Mouse (Mus musculus) liver, embryonic 14.5 days (tissue): Measurements from ENCODE around the gene Pih1d1. TPM values are rescaled to one million over a fixed set of nuclear protein-coding genes. Genes with fewer than 3 reads are reported as not detected.

Source experiments
- ATAC-seq: fragments of 200-750 bp; cut with Nextera tagmentation; 2 replicates; pipeline ENCODE4 v1.8.0; 2017; ENCODE audit warnings: moderate number of reproducible peaks, mild to moderate bottlenecking, moderate library complexity; ENCODE audit not compliant: insufficient read depth
- DNase-seq, 3 experiments: peaks; one replicate each; pipeline ENCODE4 v3.0.0-alpha.2; 2012 to 2013; ENCODE audit warnings: low read depth in 3 of 3, low spot score in 3 of 3
- H3K27ac ChIP-seq: fragments of 300-500 bp; sonication (generic); 2 replicates; pipeline ENCODE4 v1.5.1; 2014; ENCODE audit warnings: moderate library complexity, mild to moderate bottlenecking, control low read depth, inconsistent platforms
- H3K27me3 ChIP-seq: fragments of 300-500 bp; sonication (generic); 2 replicates; pipeline ENCODE4 v1.6.1; 2014; ENCODE audit warnings: mild to moderate bottlenecking, low read length, moderate library complexity; ENCODE audit not compliant: control insufficient read depth, insufficient read depth
- H3K36me3 ChIP-seq: fragments of 300-500 bp; sonication (generic); replicated peaks from 2 replicates; pipeline ENCODE4 v1.6.1; 2014; ENCODE audit warnings: low read depth; ENCODE audit not compliant: control insufficient read depth, insufficient read depth
- H3K4me1 ChIP-seq, 2 experiments: fragments of 200-500 bp in 1 of 2; fragments of 300-500 bp in 1 of 2; sonication (generic) in 1 of 2; replicated peaks; 2 replicates each; pipeline ENCODE4 v1.6.1; 2012 to 2014; ENCODE audit warnings: antibody characterized with exemption in 1 of 2, inconsistent platforms in 1 of 2, low read length in 1 of 2; ENCODE audit not compliant: control insufficient read depth in 2 of 2, insufficient read depth in 2 of 2
- H3K4me2 ChIP-seq: fragments of 300-500 bp; sonication (generic); 2 replicates; pipeline ENCODE4 v1.6.1; 2014; ENCODE audit warnings: low read depth, mild to moderate bottlenecking, control low read depth, moderate library complexity
- H3K4me3 ChIP-seq, 2 experiments: fragments of 200-500 bp in 1 of 2; fragments of 300-500 bp in 1 of 2; sonication (generic) in 1 of 2; 2 replicates each; pipeline ENCODE4 v1.5.1; 2012 to 2014; ENCODE audit warnings: low read depth in 2 of 2, low read length in 2 of 2, mild to moderate bottlenecking in 2 of 2, control low read depth in 1 of 2, inconsistent platforms in 1 of 2, moderate library complexity in 1 of 2; ENCODE audit not compliant: insufficient read depth in 1 of 2
- H3K9ac ChIP-seq: fragments of 300-500 bp; sonication (generic); replicated peaks from 2 replicates; pipeline ENCODE4 v1.6.1; 2014; ENCODE audit warnings: mild to moderate bottlenecking, control low read depth, moderate library complexity
- H3K9me3 ChIP-seq: fragments of 300-500 bp; sonication (generic); 2 replicates; pipeline ENCODE4 v1.6.1; 2016; ENCODE audit warnings: low read length, mixed read lengths; ENCODE audit not compliant: control insufficient read depth
- CTCF ChIP-seq: IDR thresholded peaks from 2 replicates; pipeline ENCODE4 v1.5.1; 2016; ENCODE audit warnings: antibody characterized with exemption, low read depth, control low read depth
- EP300 ChIP-seq: IDR thresholded peaks from 2 replicates; pipeline ENCODE4 v1.6.1; 2016; ENCODE audit warnings: antibody characterized with exemption, low read depth
- WGBS: fragments of 180-500 bp; shearing (Covaris S2); extraction: QIAGEN DNeasy Blood & Tissue Kit; methylation state at CpG from one replicate; pipeline ENCODE4 v1.1.7; 2014; ENCODE audit not compliant: insufficient replicate concordance; 5-methylcytosine and 5-hydroxymethylcytosine counted together
- polyA plus RNA-seq, 2 experiments: library from polyadenylated mRNA; depleted of rRNA in 1 of 2; stranded (reverse) in 1 of 2; unstranded in 1 of 2; fragments of >200 nt; fragmentation: Nextera tagmentation in 1 of 2; extraction: Ambion mirVana in 1 of 2; gene quantifications; 2 replicates each; pipeline versions ENCODE4 v1.2.1 to v1.2.3; 2012 to 2014

Gene Pih1d1
- polyA plus RNA-seq, 2 experiments: 38.3 to 45.8 TPM

GRCm38 (mm10) chr7:45126844-45127699 is 27.0 kb upstream of the Pih1d1 start:
- no peaks in the 10 kb centered on the region for H3K9me3 ChIP-seq
- 10% methylated on average over 21 of the region's 21 CpGs for WGBS
- peak overlapping the region; percentile 94 for H3K9ac ChIP-seq
- H3K27ac ChIP-seq: peak overlapping the region; percentile 83
- ATAC-seq (no peak), DNase-seq (no peak)
- peaks cover 35% of the 10 kb centered on the region for H3K36me3 ChIP-seq
- TF ChIP-seq EP300 (no peak), CTCF (no peak; the same call in 1 of the 2 replicates)
- H3K4me2 ChIP-seq: peak overlapping the region; percentile 85
- peak overlapping the region; percentile 87 to 91 for H3K4me3 ChIP-seq
- H3K27me3 ChIP-seq: no peaks in the 10 kb centered on the region
- peaks cover 23 to 31% of the 10 kb centered on the region in 2 experiments for H3K4me1 ChIP-seq

- H3K4me3 ChIP-seq: peak overlapping the region; percentile 87 to 91
- peak overlapping the region; percentile 83 for H3K27ac ChIP-seq
- H3K4me1 ChIP-seq: peaks cover 23 to 28% of the 10 kb centered on the region in 2 experiments
- ATAC-seq: no peak
- H3K27me3 ChIP-seq: no peaks in the 10 kb centered on the region
- H3K9ac ChIP-seq: peak overlapping the region; percentile 94
- H3K36me3 ChIP-seq: peaks cover 28% of the 10 kb centered on the region
- H3K4me2 ChIP-seq: peak overlapping the region; percentile 85
- no peaks in the 10 kb centered on the region for H3K9me3 ChIP-seq
- WGBS: under 1% methylated on average over 6 of the region's 6 CpGs
- no peak for TF ChIP-seq EP300
- TF ChIP-seq CTCF: no peak
- no peak for DNase-seq
Observed at GRCm38 (mm10) chr7:45127700-45128224, 26.3 kb upstream of the Pih1d1 start.

GRCm38 (mm10) chr7:45128624-45129246 is 25.4 kb upstream of the Pih1d1 start, which contains the start of gene Rpl13a:
TSS of gene Rpl13a (minus strand) at chr7:45128761.
- peak within 1 kb of the TSS; percentile 87 to 91 for H3K4me3 ChIP-seq
- H3K36me3 ChIP-seq: peaks cover 25% of the 10 kb centered on the region
- H3K4me1 ChIP-seq: peaks cover 16 to 24% of the 10 kb centered on the region in 2 experiments
- TF ChIP-seq EP300 (peak; percentile 4; the same call in 1 of the 2 replicates), CTCF (peak; percentile 90)
- H3K27me3 ChIP-seq: no peaks in the 10 kb centered on the region
- DNase-seq (peak; percentile 99), ATAC-seq (peak; percentile 77)
- H3K9me3 ChIP-seq: no peaks in the 10 kb centered on the region
- WGBS: under 1% methylated on average over 48 of the region's 48 CpGs
- H3K9ac ChIP-seq: peak within 1 kb of the TSS; percentile 94
- H3K4me2 ChIP-seq: peak within 1 kb of the TSS; percentile 93
- H3K27ac ChIP-seq: peak within 1 kb of the TSS; percentile 89

- Histone ChIP-seq H3K4me2 (peak overlapping the region; percentile 93), H3K9me3 (no peaks in the 10 kb centered on the region), H3K27me3 (no peaks in the 10 kb centered on the region), H3K9ac (peak overlapping the region; percentile 85), H3K36me3 (peaks cover 25% of the 10 kb centered on the region), H3K4me1 (peaks cover 16 to 24% of the 10 kb centered on the region in 2 experiments), H3K27ac (peak overlapping the region; percentile 89), H3K4me3 (peak overlapping the region; percentile 76 to 87)
- DNase-seq (no peak), ATAC-seq (peak; percentile 9)
- TF ChIP-seq EP300 (no peak), CTCF (no peak)
- under 1% methylated on average over 17 of the region's 17 CpGs for WGBS
Observed at GRCm38 (mm10) chr7:45129318-45129717, 24.8 kb upstream of the Pih1d1 start.
